Mouse (Mus musculus) monocyte, adult 2 months (primary cell): ENCODE data around the gene Tnfrsf9.
"Not testable (repeated sequence)": the region's sequence is repeated elsewhere in the genome, so short reads cannot be mapped to it uniquely, and the experiment has no call there.

ENCODE experiments used
- DNase-seq, 2 experiments: peaks; one replicate each; pipeline ENCODE4 v3.0.0; 2022; ENCODE audit warnings: low spot score in 2 of 2, low read depth in 1 of 2

Gene Tnfrsf9

GRCm38 (mm10) chr4:150914290-150914733 is at the start of gene Tnfrsf9, which contains the start of gene Park7:
Tnfrsf9 (plus strand) TSS chr4:150914562.
Park7 (minus strand) TSS chr4:150914437.
- peak; percentile 87 to 89 for DNase-seq

- DNase-seq = no peak
Observed at GRCm38 (mm10) chr4:150865371-150865770, 49.0 kb upstream of the Tnfrsf9 start.

- DNase-seq = no peak
Observed at GRCm38 (mm10) chr4:150866069-150866468, 48.3 kb upstream of the Tnfrsf9 start.

- DNase-seq = no peak
Observed at GRCm38 (mm10) chr4:150866494-150866893, 47.9 kb upstream of the Tnfrsf9 start.

- no peak for DNase-seq
Observed at GRCm38 (mm10) chr4:150868161-150868560, 46.2 kb upstream of the Tnfrsf9 start.

- no peak for DNase-seq
Observed at GRCm38 (mm10) chr4:150868859-150869258, 45.5 kb upstream of the Tnfrsf9 start.

- DNase-seq = no peak
Observed at GRCm38 (mm10) chr4:150869276-150870197, 44.8 kb upstream of the Tnfrsf9 start.

- DNase-seq = no peak
Observed at GRCm38 (mm10) chr4:150870963-150871391, 43.4 kb upstream of the Tnfrsf9 start.

- DNase-seq = no peak
Observed at GRCm38 (mm10) chr4:150871392-150872138, 42.8 kb upstream of the Tnfrsf9 start.

- DNase-seq = no peak
Observed at GRCm38 (mm10) chr4:150872139-150872651, 42.2 kb upstream of the Tnfrsf9 start.

GRCm38 (mm10) chr4:150872681-150873080 is 41.7 kb upstream of the Tnfrsf9 start:
- DNase-seq = no peak

GRCm38 (mm10) chr4:150874416-150874815 is 39.9 kb upstream of the Tnfrsf9 start:
- not testable (repeated sequence) for DNase-seq

- no peak for DNase-seq
Observed at GRCm38 (mm10) chr4:150875393-150875792, 39.0 kb upstream of the Tnfrsf9 start.

- DNase-seq = no peak
Observed at GRCm38 (mm10) chr4:150879631-150880030, 34.7 kb upstream of the Tnfrsf9 start.

GRCm38 (mm10) chr4:150880364-150880763 is 34.0 kb upstream of the Tnfrsf9 start:
- DNase-seq = no peak

- DNase-seq = no peak
Observed at GRCm38 (mm10) chr4:150882632-150883031, 31.7 kb upstream of the Tnfrsf9 start.

GRCm38 (mm10) chr4:150887903-150888302 is 26.5 kb upstream of the Tnfrsf9 start:
- no peak for DNase-seq

- no peak for DNase-seq
Observed at GRCm38 (mm10) chr4:150888492-150888891, 25.9 kb upstream of the Tnfrsf9 start.

GRCm38 (mm10) chr4:150889273-150889954 is 24.9 kb upstream of the Tnfrsf9 start:
- DNase-seq = no peak

GRCm38 (mm10) chr4:150889955-150890315 is 24.4 kb upstream of the Tnfrsf9 start:
- DNase-seq = no peak

GRCm38 (mm10) chr4:150891308-150891707 is 23.1 kb upstream of the Tnfrsf9 start:
- no peak for DNase-seq
